Mouse (Mus musculus) lung, embryonic 16.5 days (tissue): Measurements from ENCODE around the gene Pld1. TPM values are rescaled to one million over a fixed set of nuclear protein-coding genes. Genes with fewer than 3 reads are reported as not detected.
A peak's percentile ranks its signal among the peaks of the same experiment; 100 is the strongest.

Experiments used
- ATAC-seq: fragments of 200-750 bp; cut with Nextera tagmentation; 2 replicates; pipeline ENCODE4 v1.8.0; 2017; ENCODE audit warnings: low read depth, mild to moderate bottlenecking, moderate library complexity
- H3K27ac ChIP-seq: fragments of 300-500 bp; sonication (generic); 2 replicates; pipeline ENCODE4 v1.5.1; 2014; ENCODE audit warnings: mild to moderate bottlenecking, control low read depth, low read length
- H3K27me3 ChIP-seq: fragments of 300-500 bp; sonication (generic); 2 replicates; pipeline ENCODE4 v1.6.1; 2014; ENCODE audit warnings: low read depth, low read length, mixed read lengths; ENCODE audit not compliant: control insufficient read depth, insufficient read depth
- H3K36me3 ChIP-seq: fragments of 300-500 bp; sonication (generic); 2 replicates; pipeline ENCODE4 v1.6.1; 2014; ENCODE audit warnings: low read length; ENCODE audit not compliant: control insufficient read depth, insufficient read depth
- H3K4me1 ChIP-seq: fragments of 300-500 bp; sonication (generic); replicated peaks from 2 replicates; pipeline ENCODE4 v1.6.1; 2014; ENCODE audit warnings: low read length, mixed read lengths; ENCODE audit not compliant: control insufficient read depth, insufficient read depth
- H3K4me2 ChIP-seq: fragments of 300-500 bp; sonication (generic); 2 replicates; pipeline ENCODE4 v1.6.1; 2014; ENCODE audit warnings: low read depth, low read length, control low read depth
- H3K4me3 ChIP-seq: fragments of 300-500 bp; sonication (generic); 2 replicates; pipeline ENCODE4 v1.5.1; 2014; ENCODE audit warnings: mild to moderate bottlenecking, low read length, control low read depth
- H3K9ac ChIP-seq: fragments of 300-500 bp; sonication (generic); 2 replicates; pipeline ENCODE4 v1.6.1; 2014; ENCODE audit warnings: low read length, control low read depth
- H3K9me3 ChIP-seq: fragments of 300-500 bp; sonication (generic); 2 replicates; pipeline ENCODE4 v1.6.1; 2016; ENCODE audit warnings: low read length; ENCODE audit not compliant: control insufficient read depth
- WGBS: fragments of 180-500 bp; shearing (Covaris S2); extraction: QIAGEN DNeasy Blood & Tissue Kit; methylation state at CpG from one replicate; pipeline ENCODE4 v1.1.7; 2014; 5-methylcytosine and 5-hydroxymethylcytosine counted together
- polyA plus RNA-seq: library from polyadenylated mRNA; unstranded; fragments of >200 nt; fragmentation: Nextera tagmentation; extraction: Ambion mirVana; gene quantifications from 2 replicates; pipeline ENCODE4 v1.2.1, GENCODE M21; 2015

Pld1 gene
- polyA plus RNA-seq, 1 experiment from 2014 or later: 11.5 TPM

DNA sequence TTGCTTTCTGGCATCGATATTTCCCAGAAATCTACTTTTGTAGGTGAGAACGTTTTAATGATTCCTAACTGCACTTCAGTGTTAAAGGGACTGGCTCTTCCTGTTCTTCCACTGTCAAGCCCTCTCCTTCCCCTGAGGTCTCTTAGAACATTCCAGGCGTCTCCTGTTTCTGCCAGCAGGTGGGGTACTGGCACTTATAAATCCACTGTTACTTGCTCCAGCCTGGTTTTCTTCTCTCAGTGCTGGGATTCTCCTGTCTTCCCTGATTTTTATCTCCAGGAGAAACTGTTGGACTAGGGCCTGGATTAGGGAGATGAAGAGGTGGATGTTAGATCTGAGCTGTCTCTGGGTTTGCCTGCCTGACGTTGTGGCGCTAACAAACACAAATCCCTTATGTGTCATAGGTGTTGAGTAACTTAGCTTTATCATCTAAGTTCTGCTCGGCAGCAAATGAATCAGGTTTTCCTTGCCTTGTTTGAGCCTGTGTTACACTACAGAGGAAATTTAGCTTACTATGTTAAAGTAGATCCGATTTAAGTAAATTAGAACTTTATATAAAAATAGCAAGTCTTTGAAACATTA lies 44.0 kb downstream of the Pld1 start:
- no peaks in the 10 kb centered on the region for H3K27me3 ChIP-seq
- no peak overlapping the region for H3K4me2 ChIP-seq
- H3K4me3 ChIP-seq: no peak overlapping the region
- peaks cover 11% of the 10 kb centered on the region for H3K4me1 ChIP-seq
- H3K9ac ChIP-seq: no peak overlapping the region
- no peaks in the 10 kb centered on the region for H3K9me3 ChIP-seq
- no peaks in the 10 kb centered on the region for H3K36me3 ChIP-seq
- WGBS: 38% methylated on average over 7 of the region's 7 CpGs
- H3K27ac ChIP-seq: peak overlapping the region; percentile 33; the same call in 1 of the 2 replicates
- ATAC-seq: peak; percentile 64

DNA sequence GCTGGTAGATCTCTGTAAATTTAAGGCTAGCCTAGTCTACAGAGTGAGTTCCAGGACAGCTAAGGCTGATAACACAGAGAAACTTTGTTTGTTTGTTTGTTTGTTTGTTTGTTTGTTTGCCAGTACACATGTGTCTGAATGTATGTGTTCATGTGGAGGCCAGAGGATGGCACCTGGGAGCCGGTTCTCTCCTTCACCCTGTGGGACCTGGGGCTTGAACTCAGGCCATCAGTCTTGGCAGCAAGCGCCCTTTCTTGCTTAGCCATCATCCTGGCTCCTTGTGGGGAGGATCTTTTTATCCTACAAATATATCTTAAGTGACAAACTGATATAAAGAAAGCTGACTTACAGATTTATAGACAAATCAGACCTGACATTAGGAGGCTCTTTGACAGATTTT lies 44.8 kb downstream of the Pld1 start:
- no peaks in the 10 kb centered on the region for H3K27me3 ChIP-seq
- no peak overlapping the region for H3K4me2 ChIP-seq
- no peaks in the 10 kb centered on the region for H3K36me3 ChIP-seq
- ATAC-seq: no peak
- peak overlapping the region; percentile 52; the same call in 1 of the 2 replicates for H3K27ac ChIP-seq
- no peak overlapping the region for H3K9ac ChIP-seq
- peaks cover 15% of the 10 kb centered on the region for H3K4me1 ChIP-seq
- no peak overlapping the region for H3K4me3 ChIP-seq
- H3K9me3 ChIP-seq: no peaks in the 10 kb centered on the region
- 64% methylated on average over 2 of the region's 2 CpGs for WGBS

GRCm38 (mm10) chr3:27983935-27984577 lies 45.6 kb downstream of the Pld1 start:
- H3K4me2 ChIP-seq: peak overlapping the region; percentile 48
- no peaks in the 10 kb centered on the region for H3K27me3 ChIP-seq
- peak overlapping the region; percentile 75 for H3K27ac ChIP-seq
- H3K9me3 ChIP-seq: no peaks in the 10 kb centered on the region
- H3K36me3 ChIP-seq: no peaks in the 10 kb centered on the region
- 10% methylated on average over 14 of the region's 14 CpGs for WGBS
- peak; percentile 95 for ATAC-seq
- H3K4me1 ChIP-seq: peaks cover 17% of the 10 kb centered on the region
- peak overlapping the region; percentile 52 for H3K9ac ChIP-seq
- H3K4me3 ChIP-seq: peak overlapping the region; percentile 43

DNA sequence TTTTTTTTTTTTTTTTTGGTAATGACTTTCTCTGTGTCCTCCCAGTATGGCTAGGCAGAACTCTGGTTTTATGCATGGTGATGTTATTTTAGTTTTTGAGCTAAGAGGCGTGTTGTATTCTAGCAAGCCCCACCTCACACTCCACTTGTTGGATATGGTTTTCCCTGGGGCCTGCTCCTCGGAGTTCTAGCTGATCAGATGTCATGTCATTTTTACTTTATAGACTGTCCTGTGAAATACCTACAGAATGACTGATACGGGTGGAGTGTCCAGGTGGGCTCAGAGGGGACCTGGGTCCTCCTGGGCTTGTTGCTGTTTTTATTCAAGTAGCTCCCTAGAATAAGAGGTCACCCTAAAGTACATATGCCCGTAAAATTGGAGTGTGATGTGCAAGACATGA lies 46.1 kb downstream of the Pld1 start:
- peaks cover 17% of the 10 kb centered on the region for H3K4me1 ChIP-seq
- H3K4me2 ChIP-seq: peak overlapping the region; percentile 48
- H3K9ac ChIP-seq: no peak overlapping the region; the same call in 1 of the 2 replicates
- ATAC-seq: no peak
- peak overlapping the region; percentile 43 for H3K4me3 ChIP-seq
- H3K27ac ChIP-seq: peak overlapping the region; percentile 75
- H3K27me3 ChIP-seq: no peaks in the 10 kb centered on the region
- no peaks in the 10 kb centered on the region for H3K9me3 ChIP-seq
- no peaks in the 10 kb centered on the region for H3K36me3 ChIP-seq
- WGBS: 63% methylated on average over 4 of the region's 4 CpGs

GRCm38 (mm10) chr3:27985344-27985743 lies 46.8 kb downstream of the Pld1 start:
- ATAC-seq: no peak
- Histone ChIP-seq H3K9me3 (no peaks in the 10 kb centered on the region), H3K27me3 (no peaks in the 10 kb centered on the region), H3K4me3 (no peak overlapping the region), H3K4me2 (peak overlapping the region; percentile 48; the same call in 1 of the 2 replicates), H3K4me1 (peaks cover 17% of the 10 kb centered on the region), H3K27ac (no peak overlapping the region), H3K9ac (no peak overlapping the region), H3K36me3 (no peaks in the 10 kb centered on the region)
- 93% methylated on average over 5 of the region's 5 CpGs for WGBS

- Histone ChIP-seq H3K27ac (peak overlapping the region; percentile 55), H3K4me1 (peaks cover 17% of the 10 kb centered on the region), H3K9me3 (no peaks in the 10 kb centered on the region), H3K36me3 (no peaks in the 10 kb centered on the region), H3K9ac (peak overlapping the region; percentile 35; the same call in 1 of the 2 replicates), H3K27me3 (no peaks in the 10 kb centered on the region), H3K4me2 (0 out of 2 replicates have a peak overlapping the region, but pooled peaks have one; percentile 17), H3K4me3 (no peak overlapping the region)
- WGBS: 20% methylated on average over 8 of the region's 8 CpGs
- peak; percentile 50; the same call in 1 of the 2 replicates for ATAC-seq
Observed at GRCm38 (mm10) chr3:27987891-27988536, 49.5 kb downstream of the Pld1 start.

GRCm38 (mm10) chr3:27991100-27991703 lies 52.7 kb downstream of the Pld1 start:
- Histone ChIP-seq H3K4me1 (peaks cover 10% of the 10 kb centered on the region), H3K27me3 (no peaks in the 10 kb centered on the region), H3K27ac (no peak overlapping the region), H3K4me3 (no peak overlapping the region), H3K9me3 (peaks cover 2% of the 10 kb centered on the region; the same call in 1 of the 2 replicates), H3K9ac (no peak overlapping the region), H3K4me2 (no peak overlapping the region), H3K36me3 (no peaks in the 10 kb centered on the region)
- ATAC-seq: no peak
- WGBS: 64% methylated on average over 2 of the region's 2 CpGs

- Histone ChIP-seq H3K4me2 (no peak overlapping the region), H3K36me3 (no peaks in the 10 kb centered on the region), H3K27ac (no peak overlapping the region), H3K27me3 (no peaks in the 10 kb centered on the region), H3K9me3 (peaks cover 2% of the 10 kb centered on the region; the same call in 1 of the 2 replicates), H3K9ac (no peak overlapping the region), H3K4me3 (no peak overlapping the region), H3K4me1 (no peaks in the 10 kb centered on the region; the same call in 1 of the 2 replicates)
- WGBS: 79% methylated on average over 8 of the region's 8 CpGs
- no peak for ATAC-seq
Observed at GRCm38 (mm10) chr3:27994175-27994990, 55.9 kb downstream of the Pld1 start.
